Mouse (Mus musculus) testis, adult 2 months (tissue): ENCODE data around the gene Fbxw5. TPM values are rescaled to one million over a fixed set of nuclear protein-coding genes. Genes with fewer than 3 reads are reported as not detected.
A peak's percentile ranks its signal among the peaks of the same experiment; 100 is the strongest.

Experiments
- H3K27ac ChIP-seq: fragments of 200-500 bp; 2 replicates; pipeline ENCODE4 v1.5.1; 2012; ENCODE audit warnings: low read depth, low read length; ENCODE audit not compliant: control insufficient read depth, insufficient read depth
- H3K27me3 ChIP-seq: fragments of 200-500 bp; 2 replicates; pipeline ENCODE4 v1.6.1; 2012; ENCODE audit warnings: mild to moderate bottlenecking, low read length, moderate library complexity; ENCODE audit not compliant: control insufficient read depth, insufficient read depth
- H3K36me3 ChIP-seq: fragments of 200-500 bp; 2 replicates; pipeline ENCODE4 v1.6.1; 2012; ENCODE audit warnings: mild to moderate bottlenecking, low read length; ENCODE audit not compliant: control insufficient read depth, insufficient read depth
- H3K4me1 ChIP-seq: fragments of 200-500 bp; 2 replicates; pipeline ENCODE4 v1.6.1; 2012; ENCODE audit warnings: low read length; ENCODE audit not compliant: control insufficient read depth, insufficient read depth
- H3K4me3 ChIP-seq: fragments of 200-500 bp; 2 replicates; pipeline ENCODE4 v1.5.1; 2012; ENCODE audit warnings: low read depth, mild to moderate bottlenecking, low read length, moderate library complexity, mixed read lengths; ENCODE audit not compliant: control insufficient read depth
- CTCF ChIP-seq: fragments of 200-500 bp; IDR thresholded peaks from 2 replicates; pipeline ENCODE4 v1.5.1; 2012; ENCODE audit warnings: low read depth, mild to moderate bottlenecking, inconsistent platforms, low read length, moderate library complexity; ENCODE audit not compliant: control insufficient read depth, insufficient read depth, insufficient replicate concordance
- POLR2A ChIP-seq: fragments of 200-500 bp; IDR thresholded peaks from 2 replicates; pipeline ENCODE4 v1.6.1; 2012; ENCODE audit warnings: low read depth, mild to moderate bottlenecking, inconsistent platforms, low read length, moderate library complexity; ENCODE audit not compliant: control insufficient read depth
- polyA plus RNA-seq: library from polyadenylated mRNA; depleted of rRNA; stranded (reverse); fragments of >200 nt; gene quantifications from 2 replicates; pipeline ENCODE4 v1.2.3, GENCODE M21; 2012

Fbxw5 gene
- polyA plus RNA-seq, 1 experiment, result 166 TPM

DNA sequence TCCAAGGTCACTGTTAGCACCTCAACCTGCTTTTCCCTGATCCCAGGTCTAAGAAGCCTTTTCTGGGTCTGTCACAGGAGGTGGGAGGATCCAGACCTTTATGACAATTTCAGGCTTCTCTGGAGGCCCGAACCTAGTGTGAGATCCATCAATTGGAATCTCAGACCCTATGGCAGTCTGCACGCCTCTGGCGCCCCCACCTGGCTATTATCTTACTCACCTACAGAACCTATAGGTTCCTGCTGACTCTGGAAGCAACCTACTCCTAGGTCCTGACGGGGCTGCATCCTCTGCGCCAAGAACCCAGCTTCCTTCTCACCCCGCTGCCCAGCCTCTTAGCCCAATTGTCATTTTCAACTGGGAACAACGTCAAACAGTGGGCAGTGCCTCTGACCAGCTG lies 17.6 kb upstream of the Fbxw5 start:
- no peaks in the 10 kb centered on the region for H3K36me3 ChIP-seq
- no peak for TF ChIP-seq POLR2A
- TF ChIP-seq CTCF, result 0 out of 2 replicates have a peak, but pooled peaks have one; percentile 34
- H3K27me3 ChIP-seq, result no peaks in the 10 kb centered on the region
- H3K27ac ChIP-seq, result no peak overlapping the region
- H3K4me1 ChIP-seq, result no peaks in the 10 kb centered on the region
- H3K4me3 ChIP-seq, result no peak overlapping the region

DNA sequence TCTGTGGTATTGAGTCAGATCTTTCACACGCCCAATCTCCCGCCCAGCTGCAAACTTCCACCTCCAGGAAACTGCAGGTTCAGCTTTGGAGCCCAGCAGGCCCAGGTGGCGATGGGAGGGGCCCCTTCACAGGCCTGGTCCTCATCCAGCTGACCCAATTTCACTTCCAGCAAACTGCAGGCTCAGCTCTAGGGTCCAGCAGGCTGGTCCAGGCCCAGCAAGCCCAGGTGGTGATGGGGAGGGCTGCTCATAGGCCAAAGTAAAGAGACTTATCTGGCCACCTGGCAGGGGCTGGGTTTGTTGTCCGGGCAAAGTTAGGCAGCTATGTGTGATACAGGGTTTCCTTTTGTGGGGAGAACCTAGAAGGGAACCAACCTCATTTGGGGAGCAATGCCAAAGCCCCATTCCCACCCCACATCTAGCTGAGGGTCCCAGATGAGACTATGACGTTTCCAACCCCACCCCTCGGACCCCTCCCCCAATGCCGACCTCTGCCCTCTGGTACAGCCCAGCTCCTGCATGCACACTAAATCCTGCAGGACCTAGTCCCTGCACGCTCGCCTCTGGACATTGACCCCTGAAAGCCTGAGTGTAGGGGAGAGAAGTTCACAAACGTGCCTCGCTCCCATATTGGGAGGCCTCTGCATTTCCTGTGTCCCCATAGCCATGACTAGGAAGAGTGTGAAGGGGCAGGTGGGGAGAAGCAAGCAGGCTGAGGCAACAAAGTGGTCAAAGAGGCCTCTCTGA lies 15.5 kb upstream of the Fbxw5 start:
- Histone ChIP-seq H3K36me3 (no peaks in the 10 kb centered on the region), H3K4me3 (no peak overlapping the region), H3K4me1 (no peaks in the 10 kb centered on the region), H3K27me3 (no peaks in the 10 kb centered on the region), H3K27ac (no peak overlapping the region)
- no peak for TF ChIP-seq CTCF
- no peak for TF ChIP-seq POLR2A

DNA sequence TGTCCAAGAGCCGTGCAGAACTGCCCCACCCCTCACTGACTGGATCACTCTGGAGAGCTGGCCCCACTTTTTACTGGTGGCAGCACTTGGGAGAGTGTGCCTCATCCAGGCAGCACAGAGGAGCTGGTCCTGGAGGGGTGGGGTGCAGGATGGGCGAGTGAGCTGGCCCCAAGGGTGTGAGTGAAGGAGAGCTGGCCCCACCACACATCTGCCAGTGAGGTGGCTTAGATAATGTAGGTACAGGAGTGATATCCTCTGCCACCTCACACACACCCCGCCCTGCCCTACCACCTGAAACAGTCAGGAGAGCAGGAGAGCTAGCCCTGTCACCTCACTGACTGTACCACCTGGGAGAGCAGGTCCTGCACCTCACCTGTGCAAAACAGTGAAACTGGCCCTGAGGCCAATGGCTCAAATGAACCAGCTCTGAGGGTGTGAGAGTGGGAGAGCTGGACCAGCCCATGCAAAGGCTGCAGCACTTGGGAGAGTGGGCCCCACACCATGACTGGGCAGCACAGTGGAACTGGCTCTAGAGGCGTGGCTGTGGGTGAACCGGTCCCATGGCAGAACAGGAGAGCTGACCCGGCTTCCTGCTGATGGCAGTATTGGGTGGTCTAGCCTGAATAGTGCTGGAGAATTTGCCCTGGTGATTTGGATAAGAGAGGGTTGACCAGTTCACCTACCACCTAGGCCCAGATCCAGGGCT lies 12.4 kb upstream of the Fbxw5 start:
- no peaks in the 10 kb centered on the region for H3K36me3 ChIP-seq
- H3K27ac ChIP-seq, result no peak overlapping the region
- no peaks in the 10 kb centered on the region for H3K27me3 ChIP-seq
- no peaks in the 10 kb centered on the region for H3K4me1 ChIP-seq
- no peak for TF ChIP-seq POLR2A
- no peak for TF ChIP-seq CTCF
- no peak overlapping the region for H3K4me3 ChIP-seq

DNA sequence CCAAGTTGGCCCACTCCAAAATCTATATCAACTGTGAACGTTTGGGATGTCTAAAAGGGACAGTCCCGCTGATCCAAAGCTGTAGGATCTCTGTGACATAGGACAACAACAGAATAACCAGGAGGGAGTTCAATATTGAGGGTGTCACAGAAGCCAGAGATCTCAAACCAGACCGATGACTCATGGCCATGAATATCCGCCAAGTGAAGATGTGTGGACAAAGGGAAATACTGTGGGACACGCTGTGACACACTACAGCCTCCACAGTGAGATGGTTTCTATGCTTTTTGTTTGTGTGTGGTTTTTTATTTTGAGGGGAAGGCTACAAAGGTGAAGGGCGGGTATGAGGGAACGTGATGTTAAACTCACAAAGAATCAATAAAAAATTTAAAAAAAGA lies 11.9 kb upstream of the Fbxw5 start:
- no peaks in the 10 kb centered on the region for H3K27me3 ChIP-seq
- TF ChIP-seq CTCF (no peak), POLR2A (no peak)
- no peaks in the 10 kb centered on the region for H3K4me1 ChIP-seq
- no peak overlapping the region for H3K4me3 ChIP-seq
- no peaks in the 10 kb centered on the region for H3K36me3 ChIP-seq
- H3K27ac ChIP-seq, result no peak overlapping the region

DNA sequence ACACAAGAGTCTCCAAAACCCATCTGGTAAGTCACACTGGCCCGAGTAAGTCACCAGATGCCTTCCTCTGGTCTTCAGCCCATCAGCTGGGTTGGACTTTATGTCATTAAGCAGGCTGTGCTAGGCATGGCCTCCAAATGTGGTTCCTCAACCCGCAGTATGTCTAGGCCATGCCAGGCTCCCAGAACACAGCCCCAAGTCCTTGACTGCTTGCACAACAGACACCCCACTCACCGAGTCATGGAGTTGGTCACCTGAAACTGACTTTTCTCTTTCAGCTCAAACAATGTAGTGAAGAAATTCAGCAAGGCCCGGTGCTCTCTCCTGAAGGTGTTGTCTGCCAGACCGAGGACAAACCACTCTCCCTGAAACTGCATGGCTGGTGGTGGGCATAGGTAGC lies 7.6 kb upstream of the Fbxw5 start:
- H3K27ac ChIP-seq, result no peak overlapping the region
- H3K27me3 ChIP-seq, result no peaks in the 10 kb centered on the region
- no peak overlapping the region for H3K4me3 ChIP-seq
- no peaks in the 10 kb centered on the region for H3K4me1 ChIP-seq
- H3K36me3 ChIP-seq, result no peaks in the 10 kb centered on the region
- TF ChIP-seq POLR2A, result no peak
- no peak for TF ChIP-seq CTCF

DNA sequence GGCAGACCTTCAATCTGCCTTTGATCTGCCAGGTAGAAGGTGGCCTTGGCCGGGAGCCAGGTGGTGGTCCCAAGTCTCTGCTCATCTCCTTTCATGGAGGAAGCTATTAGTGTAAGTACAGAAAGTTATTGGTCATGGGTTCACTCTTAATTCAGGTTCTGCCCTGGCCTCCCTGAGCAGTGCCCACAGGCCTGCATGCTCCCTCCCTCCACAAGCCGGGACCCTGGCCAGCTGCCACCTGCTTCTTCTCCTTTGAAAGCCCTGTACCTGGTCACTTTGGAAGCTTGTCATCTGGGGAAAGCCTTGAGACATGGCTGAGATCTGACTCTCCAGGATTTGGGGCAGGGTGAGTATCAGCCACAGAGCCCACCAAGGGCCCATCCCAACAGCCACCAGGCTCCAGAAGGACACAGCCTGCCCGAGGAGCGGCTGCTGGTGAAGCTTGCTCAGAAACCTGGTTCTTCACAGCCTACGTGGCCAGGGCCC lies 7.0 kb upstream of the Fbxw5 start, which contains the start of gene Lcn12:
Gene Lcn12 (minus strand): TSS at position 436 of the 486 bp plus-strand sequence.
- no peak for TF ChIP-seq CTCF
- Histone ChIP-seq H3K27me3 (no peaks in the 10 kb centered on the region), H3K4me1 (no peaks in the 10 kb centered on the region), H3K4me3 (no peak within 1 kb of the TSS), H3K27ac (no peak within 1 kb of the TSS), H3K36me3 (no peaks in the 10 kb centered on the region)

DNA sequence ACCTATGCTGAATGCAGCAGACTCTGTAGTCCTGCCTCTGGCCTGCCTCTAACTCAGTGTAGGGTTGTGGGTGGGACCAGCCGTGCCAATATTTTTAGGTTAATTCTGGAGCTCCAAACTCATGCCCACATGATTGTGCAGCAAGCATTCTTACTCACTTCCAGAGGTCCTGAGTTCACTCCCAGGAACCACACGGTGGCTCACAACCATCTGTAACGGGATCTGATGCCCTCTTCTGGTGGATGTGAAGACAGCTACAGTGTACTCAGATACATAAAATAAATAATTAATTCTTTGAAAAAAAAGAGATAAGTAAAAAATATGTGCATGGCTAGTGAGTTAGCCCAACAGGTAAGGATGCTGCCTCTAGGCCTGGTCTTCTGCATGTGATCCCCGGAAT lies 4.1 kb upstream of the Fbxw5 start:
- H3K4me3 ChIP-seq, result no peak overlapping the region
- no peaks in the 10 kb centered on the region for H3K27me3 ChIP-seq
- peak; percentile 8; the same call in 1 of the 2 replicates for TF ChIP-seq CTCF
- no peak for TF ChIP-seq POLR2A
- no peak overlapping the region for H3K27ac ChIP-seq
- peaks cover 10% of the 10 kb centered on the region for H3K4me1 ChIP-seq
- no peaks in the 10 kb centered on the region for H3K36me3 ChIP-seq
